Mouse (Mus musculus): ENCODE measurements around the gene Nbl1.

DNA sequence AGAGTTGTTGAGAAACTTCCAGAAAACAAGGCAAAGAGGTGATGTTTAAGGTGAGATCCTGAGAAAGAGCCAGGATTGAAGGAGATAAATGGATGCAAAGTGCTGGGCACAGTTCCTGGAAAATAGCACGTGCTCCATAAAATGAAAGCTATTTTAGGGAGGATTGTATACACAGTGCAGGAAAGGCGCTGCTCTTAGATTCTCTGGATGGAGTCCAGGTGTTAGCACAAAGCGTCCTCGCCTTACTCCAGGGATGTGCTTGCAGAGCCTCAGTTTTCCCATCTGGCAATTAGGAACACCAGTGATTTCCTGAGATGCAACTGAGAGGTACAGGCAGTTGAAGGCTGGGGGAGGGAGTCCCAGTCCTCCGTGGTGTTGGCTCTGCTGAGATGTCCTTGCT, 3.4 kb upstream of the Nbl1 start:
- TF ChIP-seq CTCF (conservative IDR thresholded peaks at IDR 0.05 in 1 of 2, IDR thresholded peaks at IDR 0.05 in 1 of 2; ENCODE audit: low read depth in 2 of 2, low read length in 2 of 2), result no peak
- no peak for TF ChIP-seq UBTF (IDR thresholded peaks at IDR 0.05; ENCODE audit: low read depth, low read length)
- no peak for TF ChIP-seq MAFK (IDR thresholded peaks at IDR 0.05; ENCODE audit: insufficient replicate concordance, low read length)
- no peak for TF ChIP-seq POLR2A (IDR thresholded peaks at IDR 0.05; ENCODE audit: low read depth, low read length)
- no peak for TF ChIP-seq CHD2 (IDR thresholded peaks at IDR 0.05; ENCODE audit: low read length)
- no peak for TF ChIP-seq POLR2AphosphoS2 (IDR thresholded peaks at IDR 0.05; ENCODE audit: low read depth, low read length)
- TF ChIP-seq RAD21 (IDR thresholded peaks at IDR 0.05; ENCODE audit: low read depth, low read length), result no peak
- no peak for TF ChIP-seq ZNF384 (IDR thresholded peaks at IDR 0.05; ENCODE audit: low read depth, low read length)
- TF ChIP-seq EP300 (IDR thresholded peaks at IDR 0.05; ENCODE audit: low read length), result no peak
- TF ChIP-seq BHLHE40 (IDR thresholded peaks at IDR 0.05; ENCODE audit: low read depth, low read length), result no peak
- no peak for TF ChIP-seq SMC3 (IDR thresholded peaks at IDR 0.05; ENCODE audit: low read depth, low read length)
- no peak for TF ChIP-seq E2F4 (IDR thresholded peaks at IDR 0.05; ENCODE audit: insufficient replicate concordance, low read depth, low read length)
